Mouse (Mus musculus): ENCODE results near the gene Kmt2c. TPM values are rescaled to one million over a fixed set of nuclear protein-coding genes. Genes with fewer than 3 reads are reported as not detected.
"Not testable (repeated sequence)": the region's sequence is repeated elsewhere in the genome, so short reads cannot be mapped to it uniquely, and the experiment has no call there.

Gene Kmt2c
- polyA plus RNA-seq, 2 experiments, result 7.1 TPM

DNA sequence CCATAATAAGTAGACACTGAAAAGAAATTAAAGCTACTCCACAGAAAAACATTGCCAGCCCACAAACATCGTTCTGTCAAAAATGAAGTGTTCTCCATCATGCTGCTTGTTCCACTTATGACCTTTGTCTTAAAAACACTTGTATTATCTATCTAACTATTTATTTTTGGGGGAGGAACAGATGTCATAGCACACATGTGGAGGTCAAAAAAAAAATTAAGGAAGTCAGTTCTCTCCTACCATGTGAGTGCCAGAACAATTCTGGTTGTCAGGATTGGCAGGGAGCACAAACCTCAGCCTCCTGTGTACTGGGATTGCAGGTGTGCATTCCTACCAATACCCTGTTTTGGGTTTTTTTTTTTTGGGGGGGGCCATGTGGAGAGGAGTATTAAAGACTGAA is 36.6 kb downstream of the Kmt2c start:
- 91% methylated on average over 1 of the region's 1 CpGs for WGBS (ENCODE audit: insufficient replicate concordance)
- Histone ChIP-seq H3K9me3 (ENCODE audit: control insufficient read depth, low read length) (no peaks in the 10 kb centered on the region), H3K4me3 (ENCODE audit: insufficient read depth in 1 of 2, low read depth in 2 of 2, low read length in 2 of 2) (no peak overlapping the region), H3K27me3 (ENCODE audit: control insufficient read depth, insufficient read depth, low read length) (no peaks in the 10 kb centered on the region), H3K9ac (replicated peaks) (no peak overlapping the region), H3K36me3 (replicated peaks; ENCODE audit: control insufficient read depth, insufficient read depth, low read depth) (no peaks in the 10 kb centered on the region), H3K4me2 (ENCODE audit: low read depth) (no peak overlapping the region), H3K4me1 (replicated peaks; ENCODE audit: control insufficient read depth in 2 of 2, insufficient read depth in 2 of 2, low read length in 1 of 2) (no peaks in the 10 kb centered on the region; a peak in 1 of 4 replicates), H3K27ac (no peak overlapping the region)
- TF ChIP-seq EP300 (IDR thresholded peaks at IDR 0.05; ENCODE audit: low read depth), result no peak
- TF ChIP-seq CTCF (IDR thresholded peaks at IDR 0.05; ENCODE audit: low read depth), result no peak
- DNase-seq (ENCODE audit: low read depth in 3 of 3, low spot score in 3 of 3), result no peak
- no peak for ATAC-seq (ENCODE audit: insufficient read depth)

DNA sequence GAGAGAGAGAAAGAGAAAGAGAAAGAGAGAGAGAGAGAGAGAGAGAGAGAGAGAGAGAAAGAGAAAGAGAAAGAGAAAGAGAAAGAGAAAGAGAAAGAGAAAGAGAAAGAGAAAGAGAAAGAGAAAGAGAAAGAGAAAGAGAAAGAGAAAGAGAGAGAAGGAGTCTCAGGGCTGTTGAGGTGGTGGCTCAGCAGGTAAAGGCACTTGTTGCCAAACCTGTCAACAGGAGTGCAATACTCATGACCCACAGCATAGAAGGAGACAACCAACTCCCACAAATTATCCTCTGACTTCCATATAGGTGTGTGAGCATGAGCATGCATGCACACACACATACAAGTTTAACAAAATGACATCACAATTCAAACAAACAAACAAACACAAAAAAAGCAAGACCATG is 43.2 kb downstream of the Kmt2c start:
- H3K27me3 ChIP-seq (ENCODE audit: control insufficient read depth, insufficient read depth, low read length); H3K4me2 ChIP-seq (ENCODE audit: low read depth); H3K4me3 ChIP-seq (ENCODE audit: insufficient read depth in 1 of 2, low read depth in 2 of 2, low read length in 2 of 2); H3K9ac ChIP-seq (replicated peaks); ATAC-seq (ENCODE audit: insufficient read depth); DNase-seq (ENCODE audit: low read depth in 3 of 3, low spot score in 3 of 3); H3K27ac ChIP-seq; H3K4me1 ChIP-seq (replicated peaks; ENCODE audit: control insufficient read depth in 2 of 2, insufficient read depth in 2 of 2, low read length in 1 of 2); H3K36me3 ChIP-seq (replicated peaks; ENCODE audit: control insufficient read depth, insufficient read depth, low read depth); H3K9me3 ChIP-seq (ENCODE audit: control insufficient read depth, low read length): not testable (repeated sequence)

DNA sequence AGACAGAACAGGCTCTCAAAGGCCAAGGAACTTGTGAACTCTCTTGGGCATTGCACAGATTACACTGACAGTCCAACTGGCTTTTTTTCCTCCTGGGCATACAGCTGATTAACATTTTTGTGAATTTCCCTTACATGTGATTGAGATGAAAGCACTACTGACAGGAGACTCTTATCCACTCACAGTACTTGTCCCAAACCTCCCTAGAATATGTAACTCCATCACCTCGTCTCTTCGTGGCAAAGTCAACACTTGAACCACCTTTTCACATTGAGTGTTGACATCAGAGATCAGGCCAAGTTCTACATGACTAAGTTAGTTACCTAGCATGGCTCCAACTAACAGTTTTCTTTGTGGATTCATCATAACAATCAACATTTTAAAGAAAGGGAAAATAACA is 45.9 kb downstream of the Kmt2c start:
- no peaks in the 10 kb centered on the region for H3K27me3 ChIP-seq (ENCODE audit: control insufficient read depth, insufficient read depth, low read length)
- no peaks in the 10 kb centered on the region for H3K9me3 ChIP-seq (ENCODE audit: control insufficient read depth, low read length)
- no peak overlapping the region for H3K9ac ChIP-seq (replicated peaks)
- peaks cover 4 to 9% of the 10 kb centered on the region in 2 experiments; a peak in 2 of 4 replicates for H3K4me1 ChIP-seq (replicated peaks; ENCODE audit: control insufficient read depth in 2 of 2, insufficient read depth in 2 of 2, low read length in 1 of 2)
- H3K36me3 ChIP-seq (replicated peaks; ENCODE audit: control insufficient read depth, insufficient read depth, low read depth), result no peaks in the 10 kb centered on the region
- H3K4me2 ChIP-seq (ENCODE audit: low read depth), result no peak overlapping the region
- no peak overlapping the region for H3K27ac ChIP-seq
- 67% methylated on average over 2 of the region's 2 CpGs for WGBS (ENCODE audit: insufficient replicate concordance)
- H3K4me3 ChIP-seq (ENCODE audit: insufficient read depth in 1 of 2, low read depth in 2 of 2, low read length in 2 of 2), result no peak overlapping the region
- TF ChIP-seq EP300 (IDR thresholded peaks at IDR 0.05; ENCODE audit: low read depth) (no peak), CTCF (IDR thresholded peaks at IDR 0.05; ENCODE audit: low read depth) (no peak)
- DNase-seq (ENCODE audit: low read depth in 3 of 3, low spot score in 3 of 3) (no peak), ATAC-seq (ENCODE audit: insufficient read depth) (no peak)

DNA sequence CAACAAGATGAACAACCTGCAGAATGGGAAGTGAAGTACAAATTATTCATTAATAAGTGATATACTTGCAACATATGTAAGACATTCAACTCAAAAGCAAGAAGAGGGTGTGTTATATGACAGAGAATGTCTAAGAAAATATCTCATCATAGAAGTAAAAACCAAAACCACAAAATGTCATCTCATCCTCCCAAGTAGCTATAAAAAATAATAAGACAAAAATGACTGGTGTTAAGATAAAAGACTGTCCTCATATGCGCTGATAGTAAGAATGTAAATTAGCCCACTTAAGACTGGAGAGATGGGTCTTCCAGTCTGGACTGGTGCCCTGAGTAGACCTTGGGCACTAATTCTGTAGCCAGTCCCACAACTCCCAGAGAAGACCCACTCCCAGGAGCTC is 61.1 kb downstream of the Kmt2c start:
- no peak overlapping the region for H3K4me2 ChIP-seq (ENCODE audit: low read depth)
- no peak for DNase-seq (ENCODE audit: low read depth in 3 of 3, low spot score in 3 of 3)
- no peak overlapping the region for H3K4me3 ChIP-seq (ENCODE audit: insufficient read depth in 1 of 2, low read depth in 2 of 2, low read length in 2 of 2)
- no peak overlapping the region for H3K9ac ChIP-seq (replicated peaks)
- 48% methylated on average over 1 of the region's 1 CpGs for WGBS (ENCODE audit: insufficient replicate concordance)
- no peak overlapping the region for H3K27ac ChIP-seq
- H3K27me3 ChIP-seq (ENCODE audit: control insufficient read depth, insufficient read depth, low read length), result no peaks in the 10 kb centered on the region
- ATAC-seq (ENCODE audit: insufficient read depth), result no peak
- H3K4me1 ChIP-seq (replicated peaks; ENCODE audit: control insufficient read depth in 2 of 2, insufficient read depth in 2 of 2, low read length in 1 of 2), result no peaks in the 10 kb centered on the region
- no peaks in the 10 kb centered on the region for H3K36me3 ChIP-seq (replicated peaks; ENCODE audit: control insufficient read depth, insufficient read depth, low read depth)
- H3K9me3 ChIP-seq (ENCODE audit: control insufficient read depth, low read length), result no peaks in the 10 kb centered on the region
- TF ChIP-seq EP300 (IDR thresholded peaks at IDR 0.05; ENCODE audit: low read depth) (no peak), CTCF (IDR thresholded peaks at IDR 0.05; ENCODE audit: low read depth) (no peak)

DNA sequence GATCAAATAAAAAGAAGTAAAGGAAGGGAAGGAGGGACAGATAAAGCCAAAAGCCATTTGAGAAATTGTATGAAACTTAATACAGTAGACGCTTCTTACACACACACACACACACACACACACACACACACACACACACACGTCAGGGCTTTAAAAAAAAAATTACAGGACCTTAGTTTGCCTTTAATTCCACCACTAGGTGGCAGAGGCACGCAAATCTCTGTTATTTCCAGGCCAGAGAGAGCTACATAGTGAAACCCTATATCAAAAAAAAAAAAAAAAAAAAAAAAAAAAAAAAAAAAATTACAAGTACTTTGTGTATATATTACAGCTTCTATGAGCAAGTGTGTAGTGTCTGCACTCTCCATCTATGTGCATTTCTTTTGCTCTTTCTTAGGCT is 62.5 kb downstream of the Kmt2c start:
- TF ChIP-seq CTCF (IDR thresholded peaks at IDR 0.05; ENCODE audit: low read depth), result peak; percentile 58
- TF ChIP-seq EP300 (IDR thresholded peaks at IDR 0.05; ENCODE audit: low read depth), result no peak
- ATAC-seq (ENCODE audit: insufficient read depth), result no peak
- no peaks in the 10 kb centered on the region for H3K27me3 ChIP-seq (ENCODE audit: control insufficient read depth, insufficient read depth, low read length)
- no peaks in the 10 kb centered on the region for H3K9me3 ChIP-seq (ENCODE audit: control insufficient read depth, low read length)
- H3K4me2 ChIP-seq (ENCODE audit: low read depth), result no peak overlapping the region
- H3K27ac ChIP-seq, result no peak overlapping the region
- no peak overlapping the region for H3K9ac ChIP-seq (replicated peaks)
- 25% methylated on average over 3 of the region's 3 CpGs for WGBS (ENCODE audit: insufficient replicate concordance)
- H3K4me1 ChIP-seq (replicated peaks; ENCODE audit: control insufficient read depth in 2 of 2, insufficient read depth in 2 of 2, low read length in 1 of 2), result no peaks in the 10 kb centered on the region
- DNase-seq (ENCODE audit: low read depth in 3 of 3, low spot score in 3 of 3), result peak; percentile 24 to 49 (median 42)
- H3K4me3 ChIP-seq (ENCODE audit: insufficient read depth in 1 of 2, low read depth in 2 of 2, low read length in 2 of 2), result no peak overlapping the region
- no peaks in the 10 kb centered on the region for H3K36me3 ChIP-seq (replicated peaks; ENCODE audit: control insufficient read depth, insufficient read depth, low read depth)

DNA sequence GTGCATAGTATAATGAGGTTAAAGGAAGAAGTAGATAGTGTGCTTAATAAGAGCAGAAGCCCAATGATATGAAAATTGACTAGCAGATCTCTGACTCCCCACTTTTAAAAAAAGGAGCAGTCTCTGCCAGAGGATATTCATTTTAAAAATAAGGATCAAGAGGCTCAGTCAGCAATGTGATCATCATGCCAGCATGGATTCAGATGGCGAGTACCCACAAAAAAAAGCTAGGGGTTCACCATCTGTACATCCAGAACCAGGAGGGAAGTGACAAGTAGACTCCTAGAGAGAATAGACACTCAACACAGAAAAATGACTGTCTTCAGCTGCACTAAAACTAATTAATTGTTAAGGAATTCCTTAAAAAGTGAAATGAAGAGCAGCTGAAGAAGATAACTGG is 76.0 kb downstream of the Kmt2c start:
- no peaks in the 10 kb centered on the region for H3K27me3 ChIP-seq (ENCODE audit: control insufficient read depth, insufficient read depth, low read length)
- H3K4me1 ChIP-seq (replicated peaks; ENCODE audit: control insufficient read depth in 2 of 2, insufficient read depth in 2 of 2, low read length in 1 of 2), result no peaks in the 10 kb centered on the region
- WGBS (ENCODE audit: insufficient replicate concordance), result 65% methylated on average over 1 of the region's 1 CpGs
- ATAC-seq (ENCODE audit: insufficient read depth) (no peak), DNase-seq (ENCODE audit: low read depth in 3 of 3, low spot score in 3 of 3) (no peak)
- no peak overlapping the region for H3K9ac ChIP-seq (replicated peaks)
- H3K36me3 ChIP-seq (replicated peaks; ENCODE audit: control insufficient read depth, insufficient read depth, low read depth), result no peaks in the 10 kb centered on the region
- no peak overlapping the region for H3K4me2 ChIP-seq (ENCODE audit: low read depth)
- H3K4me3 ChIP-seq (ENCODE audit: insufficient read depth in 1 of 2, low read depth in 2 of 2, low read length in 2 of 2), result no peak overlapping the region
- H3K27ac ChIP-seq, result no peak overlapping the region
- no peak for TF ChIP-seq EP300 (IDR thresholded peaks at IDR 0.05; ENCODE audit: low read depth)
- no peak for TF ChIP-seq CTCF (IDR thresholded peaks at IDR 0.05; ENCODE audit: low read depth)
- no peaks in the 10 kb centered on the region for H3K9me3 ChIP-seq (ENCODE audit: control insufficient read depth, low read length)

Data from liver, embryonic 14.5 days (tissue).